Mouse (Mus musculus) ES-E14 (cell line): Measurements from ENCODE around the gene Tti1.

Experiments used
- CHD2 ChIP-seq: IDR thresholded peaks from 2 replicates; pipeline ENCODE4 v1.6.1; 2014; ENCODE audit warnings: mild to moderate bottlenecking, low read depth, low read length, inconsistent platforms
- HCFC1 ChIP-seq: IDR thresholded peaks from 2 replicates; pipeline ENCODE4 v1.6.1; 2012; ENCODE audit warnings: low read length, inconsistent platforms, borderline replicate concordance; ENCODE audit not compliant: insufficient read depth
- MAFK ChIP-seq: IDR thresholded peaks from 2 replicates; pipeline ENCODE4 v1.6.1; 2014; ENCODE audit warnings: mild to moderate bottlenecking, low read depth, low read length, inconsistent platforms; ENCODE audit not compliant: insufficient read depth
- ZC3H11A ChIP-seq: IDR thresholded peaks from 2 replicates; pipeline ENCODE4 v1.6.1; 2012; ENCODE audit warnings: low read depth, mild to moderate bottlenecking, inconsistent platforms, low read length, borderline replicate concordance
- ZNF384 ChIP-seq: IDR thresholded peaks from 2 replicates; pipeline ENCODE4 v1.6.1; 2012; ENCODE audit warnings: low read depth, low read length, inconsistent platforms

DNA sequence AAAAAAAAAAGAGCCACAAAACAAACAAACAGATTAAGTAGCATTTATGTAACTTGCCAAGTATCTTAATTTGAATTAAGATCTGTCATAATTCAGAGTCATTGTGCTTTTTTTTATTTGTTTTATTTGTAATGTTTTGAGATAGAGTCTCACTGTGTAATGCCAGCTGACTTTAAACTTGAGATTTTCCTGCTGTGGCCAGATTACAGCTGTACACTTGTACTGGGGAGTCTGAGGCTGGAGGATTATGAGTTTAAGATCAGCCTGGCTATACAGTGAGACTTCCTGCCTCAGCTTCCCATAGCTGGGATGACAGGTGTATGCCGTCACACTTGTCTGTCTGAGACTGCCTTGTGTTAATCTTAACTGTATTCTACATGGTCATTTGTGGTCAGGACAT is 20.5 kb upstream of the Tti1 start:
- TF ChIP-seq ZNF384, result no peak
- no peak for TF ChIP-seq ZC3H11A
- no peak for TF ChIP-seq CHD2
- no peak for TF ChIP-seq MAFK
- no peak for TF ChIP-seq HCFC1
